Mouse (Mus musculus) ES-E14 (cell line): ENCODE measurements at regions not wholly inside any gene's neighbourhood (a gene's known extent, or its start where the extent isn't known, plus 50 kb on each side); places are given as distances from the start of the nearest gene placed in this dataset.

Experiments
- CHD2 ChIP-seq: IDR thresholded peaks from 2 replicates; pipeline ENCODE4 v1.6.1; 2014; ENCODE audit warnings: mild to moderate bottlenecking, low read depth, low read length, inconsistent platforms
- HCFC1 ChIP-seq: IDR thresholded peaks from 2 replicates; pipeline ENCODE4 v1.6.1; 2012; ENCODE audit warnings: low read length, inconsistent platforms, borderline replicate concordance; ENCODE audit not compliant: insufficient read depth
- MAFK ChIP-seq: IDR thresholded peaks from 2 replicates; pipeline ENCODE4 v1.6.1; 2014; ENCODE audit warnings: mild to moderate bottlenecking, low read depth, low read length, inconsistent platforms; ENCODE audit not compliant: insufficient read depth
- ZNF384 ChIP-seq: IDR thresholded peaks from 2 replicates; pipeline ENCODE4 v1.6.1; 2012; ENCODE audit warnings: low read depth, low read length, inconsistent platforms

DNA sequence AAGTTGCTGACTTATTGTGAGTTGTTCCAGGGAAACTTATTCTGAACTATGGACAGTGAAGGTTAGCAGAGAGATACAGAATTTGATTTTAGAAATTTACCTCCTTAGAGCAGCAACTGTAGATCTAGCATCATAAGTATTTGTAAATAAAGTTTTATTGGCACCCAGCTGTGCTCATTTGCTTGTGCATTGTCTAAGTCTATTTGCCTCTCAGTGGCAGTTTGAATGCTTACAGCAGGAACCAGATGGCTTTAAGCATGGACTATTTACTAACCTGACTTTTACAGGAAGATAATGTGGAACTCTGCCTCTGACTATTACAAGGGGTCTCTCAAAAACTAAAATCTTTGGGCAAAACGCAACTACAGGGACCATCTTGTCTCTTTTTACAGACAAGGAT is 207.2 kb downstream of the Enc1 start:
- TF ChIP-seq HCFC1 = no peak
- TF ChIP-seq MAFK = no peak
- no peak for TF ChIP-seq ZNF384
- no peak for TF ChIP-seq CHD2
